Mouse (Mus musculus) spleen, postnatal 10 days (tissue): ENCODE results near the gene S100a16.

Experiments used
- DNase-seq, 2 experiments: peaks; one replicate each; pipeline ENCODE4 v3.0.0; 2021 to 2022; ENCODE audit warnings: low spot score in 2 of 2

Gene S100a16

DNA sequence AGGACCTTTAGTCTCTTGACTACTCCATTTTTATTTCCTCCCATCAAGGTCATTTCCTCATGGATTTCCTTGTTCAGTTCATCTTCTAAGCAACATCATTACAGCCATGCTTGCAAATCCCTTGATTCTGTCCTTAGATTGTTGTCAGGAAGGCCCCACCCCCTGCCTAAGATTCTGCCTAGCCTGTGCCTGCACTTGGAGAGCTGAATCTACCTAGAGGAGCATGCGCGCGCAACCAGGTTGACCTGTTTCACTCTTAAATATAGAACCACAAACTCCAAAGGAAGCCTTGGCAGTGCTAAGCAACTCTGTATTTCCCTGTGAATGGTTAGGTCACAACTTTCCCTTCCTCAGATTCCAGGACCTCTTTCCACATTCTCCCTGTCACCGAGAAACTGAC, 19.3 kb upstream of the S100a16 start:
- no peak for DNase-seq

DNA sequence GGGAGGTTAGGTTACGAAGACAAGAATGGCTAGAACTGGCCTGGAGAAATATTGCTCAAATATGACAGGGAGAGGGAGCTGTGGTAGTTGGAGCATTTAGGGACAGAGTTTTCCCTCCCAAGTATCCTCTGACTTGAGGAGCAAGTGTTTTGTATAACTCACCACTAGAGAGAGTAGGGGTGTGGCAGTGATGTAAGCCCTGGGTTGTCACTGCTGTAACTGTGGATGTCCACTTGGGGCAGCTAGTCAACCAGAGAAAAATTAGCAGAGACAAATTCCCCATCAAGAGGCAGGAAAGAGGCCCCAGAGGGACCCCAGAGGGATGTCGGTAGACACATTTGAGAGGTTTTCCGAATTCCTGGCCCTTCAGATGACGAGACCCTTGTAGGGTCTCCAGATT, 11.6 kb upstream of the S100a16 start:
- DNase-seq: no peak

DNA sequence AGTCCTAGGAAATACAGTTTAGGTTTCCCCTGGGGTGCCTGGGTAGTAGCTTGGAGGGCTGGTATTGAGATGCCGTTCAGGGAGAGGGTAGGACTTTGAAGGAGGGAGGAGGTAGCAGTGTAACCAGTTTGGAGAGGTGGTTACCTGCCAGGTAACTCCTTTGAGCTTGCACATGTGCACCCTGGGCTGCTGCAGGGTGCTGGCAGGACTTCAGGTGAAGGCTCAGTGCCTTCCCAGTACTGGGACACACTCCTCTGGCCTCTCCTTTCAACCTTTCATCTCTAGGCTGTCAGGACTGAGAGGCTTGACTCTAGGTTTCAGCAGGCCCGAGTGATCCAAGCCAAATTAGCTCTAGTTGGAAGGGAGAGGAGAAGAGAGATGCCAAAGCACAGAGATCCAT, 11.0 kb upstream of the S100a16 start:
- DNase-seq: no peak

DNA sequence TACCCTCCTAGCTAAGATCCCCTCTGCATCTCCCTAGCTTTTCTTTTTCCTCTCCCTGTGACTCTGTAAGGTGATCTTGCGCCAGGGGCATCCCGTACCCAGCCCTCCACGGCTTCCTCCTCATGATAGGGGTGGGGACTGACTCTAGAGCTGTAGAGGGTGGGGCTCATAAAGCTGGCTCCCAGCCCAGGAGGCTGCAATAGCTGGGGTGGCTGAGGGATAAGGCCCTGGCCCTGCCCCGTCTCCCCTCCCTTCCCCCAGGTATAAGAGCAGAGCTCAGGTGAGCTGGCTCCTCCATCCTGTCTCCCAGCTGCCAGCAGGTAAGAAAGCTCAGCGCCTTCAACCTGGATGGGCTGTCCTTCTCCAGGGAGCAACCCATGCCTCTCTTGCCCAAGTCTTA, 10.5 kb upstream of the S100a16 start, which contains the start of gene S100a14:
Gene S100a14, plus strand, starts transcription at position 277 of the 400 bp plus-strand sequence.
- no peak for DNase-seq

DNA sequence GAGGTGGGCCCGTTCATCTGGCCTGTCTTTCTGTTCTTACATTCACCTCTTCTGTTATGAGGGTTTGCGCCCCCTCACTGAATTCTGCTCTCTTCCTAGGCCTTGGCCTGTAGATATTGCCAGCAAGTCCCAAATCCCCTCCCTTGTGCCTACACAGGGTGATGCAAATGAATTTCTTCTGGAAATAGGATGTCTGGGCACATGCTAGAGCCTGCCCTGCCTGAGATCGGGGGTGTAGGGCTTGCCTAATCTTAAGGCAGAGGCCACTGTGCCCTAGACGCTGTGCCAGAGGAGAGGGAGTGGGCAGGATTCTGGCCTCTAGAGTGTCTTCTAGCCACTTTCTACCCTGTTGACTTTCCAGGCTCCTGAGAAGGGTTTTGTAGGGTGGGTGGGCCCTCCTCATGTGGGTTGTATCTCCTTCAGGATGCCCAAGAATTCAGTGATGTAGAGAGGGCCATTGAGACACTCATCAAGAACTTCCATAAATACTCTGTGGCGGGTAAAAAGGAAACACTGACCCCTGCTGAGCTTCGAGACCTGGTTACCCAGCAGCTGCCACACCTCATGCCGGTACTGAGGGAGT, 9.7 kb upstream of the S100a16 start:
- no peak for DNase-seq

DNA sequence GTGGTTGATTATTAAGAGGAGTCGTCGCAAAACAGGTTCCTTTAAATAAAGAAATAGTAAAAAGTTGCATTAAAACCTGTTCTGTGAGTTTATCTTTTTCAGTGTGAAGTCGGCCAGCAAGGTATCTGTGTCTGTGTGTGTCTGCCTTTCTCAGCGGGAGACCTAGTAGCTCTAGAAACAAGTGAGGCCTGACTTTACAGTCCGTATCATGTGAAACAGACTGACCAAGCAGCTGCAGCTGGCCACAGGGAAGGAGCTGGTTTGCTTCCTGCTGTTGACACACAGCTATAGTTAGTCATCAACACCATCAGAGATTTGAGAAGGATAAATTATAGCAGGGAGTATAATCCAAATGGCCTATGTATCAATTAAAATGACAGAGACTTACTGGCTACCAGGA, 5.3 kb upstream of the S100a16 start:
- DNase-seq: no peak

DNA sequence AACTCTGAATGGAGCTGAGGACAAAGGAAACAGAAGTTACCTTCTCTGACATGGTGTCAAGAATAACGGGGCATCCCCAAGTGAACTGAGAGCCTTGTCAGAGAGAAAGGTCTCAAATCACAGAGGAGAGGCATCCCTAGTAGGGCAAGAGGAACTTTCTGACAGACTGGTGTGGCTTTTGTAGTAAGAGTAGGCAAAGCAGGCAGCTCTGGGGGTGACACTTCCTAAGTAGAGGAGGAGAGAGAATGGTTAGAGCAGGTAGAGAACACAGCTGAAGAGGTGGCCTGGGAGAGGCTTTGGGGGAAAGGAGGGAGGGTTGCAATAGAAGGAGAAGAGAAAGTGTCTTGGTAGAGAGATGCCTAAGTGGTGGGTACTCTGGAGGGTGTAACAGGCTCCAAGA, 1.6 kb upstream of the S100a16 start:
- DNase-seq: no peak

DNA sequence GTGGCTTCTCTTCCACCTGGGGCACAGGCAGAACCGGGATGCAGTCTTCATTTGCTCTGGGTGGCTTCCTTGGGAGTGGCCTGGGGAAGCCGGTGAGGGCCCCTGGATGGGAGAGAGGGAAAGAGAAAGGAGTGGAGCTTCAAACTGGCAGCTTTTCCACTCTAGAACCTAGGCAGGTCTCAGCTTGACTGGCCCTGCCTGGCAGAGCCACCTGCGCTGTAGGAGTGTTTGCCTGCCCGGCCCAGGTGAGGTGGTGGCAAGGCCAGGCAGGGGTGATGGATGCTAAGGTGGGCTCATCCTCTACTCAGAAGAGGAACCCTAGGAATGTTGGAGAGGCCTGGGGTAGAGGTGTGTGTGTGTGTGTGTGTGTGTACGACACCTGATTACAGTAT, 847 bp downstream of the S100a16 start:
- no peak for DNase-seq

DNA sequence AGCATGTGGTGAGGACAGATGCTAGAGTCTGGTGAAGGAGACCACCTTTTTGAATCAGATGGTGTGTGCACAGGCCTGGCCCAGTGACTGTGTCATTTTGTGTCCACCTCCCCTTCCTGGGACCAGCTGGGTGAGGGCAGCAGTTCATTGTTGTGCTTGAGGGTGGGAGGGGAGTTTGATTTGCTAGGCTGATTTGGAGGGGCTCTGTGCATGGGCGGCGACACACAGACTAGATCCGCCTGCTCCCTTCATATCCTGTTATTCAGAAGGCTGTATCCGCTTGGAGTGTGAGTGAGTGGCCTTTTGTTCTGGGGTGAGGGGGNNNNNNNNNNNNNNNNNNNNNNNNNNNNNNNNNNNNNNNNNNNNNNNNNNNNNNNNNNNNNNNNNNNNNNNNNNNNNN, 3.9 kb downstream of the S100a16 start:
- DNase-seq: no peak

DNA sequence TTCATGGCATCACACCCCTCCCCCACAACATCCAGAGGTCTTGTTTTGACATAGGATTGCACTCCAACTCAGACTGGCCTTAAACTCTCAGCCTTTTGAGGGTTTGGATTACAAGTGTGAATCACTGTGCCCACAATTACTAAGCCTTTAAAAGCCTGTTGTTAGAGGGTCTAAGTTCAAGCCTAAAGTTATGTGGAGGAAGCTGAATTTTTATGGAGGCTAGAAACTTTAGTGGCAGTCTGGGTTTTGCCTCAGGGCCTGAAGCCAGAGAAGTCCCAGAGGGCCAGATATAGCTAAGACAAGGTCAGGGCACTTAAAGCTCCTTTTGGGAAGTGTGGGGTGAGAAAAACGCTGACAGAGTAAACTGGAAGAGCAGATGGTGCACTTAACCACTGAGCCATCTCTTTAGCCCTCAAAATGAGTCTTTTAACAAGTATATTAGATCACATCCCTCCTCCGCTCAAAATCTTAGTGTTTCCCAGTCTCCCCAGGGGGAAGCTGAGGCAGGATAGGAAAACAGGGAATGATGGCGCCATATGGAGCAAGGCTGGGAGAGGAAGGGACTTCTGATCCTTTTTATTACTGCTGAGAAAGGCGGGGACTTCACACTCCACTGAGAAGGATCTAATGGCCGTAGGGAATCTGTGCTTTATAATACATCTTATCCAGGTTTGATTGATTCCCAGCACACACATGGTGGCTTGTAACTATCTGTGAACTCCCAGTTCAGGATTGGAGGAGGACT, 12.8 kb downstream of the S100a16 start:
- no peak for DNase-seq

DNA sequence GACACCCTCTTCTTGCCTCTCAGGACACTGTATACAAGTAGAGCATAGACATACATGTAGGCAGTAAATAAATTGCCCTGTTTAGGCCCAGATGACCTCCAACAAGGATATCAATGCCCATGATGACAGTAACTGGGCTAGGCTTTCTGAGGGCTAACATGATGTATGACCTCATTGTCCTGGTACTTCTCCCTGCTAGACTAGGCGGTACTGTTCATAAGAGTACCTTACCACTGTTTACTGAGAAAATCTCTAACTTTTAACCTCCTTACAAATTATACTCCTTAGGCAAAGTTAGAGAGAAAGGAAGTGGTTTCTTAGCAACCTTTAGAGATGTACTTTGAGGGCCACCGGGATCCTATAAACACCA, 13.4 kb downstream of the S100a16 start:
- no peak for DNase-seq

DNA sequence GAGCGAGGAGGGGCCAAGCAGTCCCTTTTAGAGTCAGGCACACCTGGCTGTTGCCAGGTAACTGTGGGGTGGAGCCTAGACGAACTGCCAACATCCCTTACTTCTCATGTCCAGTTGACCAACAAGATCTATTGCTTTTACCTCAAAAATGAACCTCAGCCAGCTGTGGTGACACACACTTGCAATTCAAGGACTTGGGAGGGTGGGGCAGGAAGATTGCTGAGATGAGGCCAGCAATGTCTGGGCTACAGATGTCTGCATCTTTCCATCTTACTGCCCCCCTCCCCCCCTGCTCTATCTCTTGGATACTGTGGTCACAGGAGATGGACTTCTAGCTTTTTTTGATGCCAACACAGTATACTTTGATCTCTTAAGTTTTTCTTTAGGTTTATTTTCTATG, 15.2 kb downstream of the S100a16 start:
- no peak for DNase-seq

DNA sequence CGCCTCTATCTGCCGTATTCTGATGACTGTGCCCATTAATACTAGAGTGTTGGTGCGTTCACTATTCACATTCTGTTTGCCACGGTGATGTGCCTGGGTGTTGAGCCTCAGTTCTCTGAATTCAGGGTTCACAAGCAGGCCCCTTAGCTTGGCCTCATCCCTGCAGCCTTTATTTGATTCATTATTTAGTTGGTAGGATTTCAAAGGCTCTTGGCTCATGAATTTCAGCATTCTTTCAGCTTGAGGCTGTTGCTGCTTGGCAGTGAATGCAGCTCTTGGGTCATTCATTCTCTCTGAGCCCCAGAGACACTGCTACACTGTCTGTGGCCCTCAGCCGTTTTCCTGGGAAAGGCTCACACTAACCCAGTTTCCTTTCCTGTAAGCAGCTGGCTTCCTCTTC, 18.9 kb downstream of the S100a16 start:
- DNase-seq: no peak

DNA sequence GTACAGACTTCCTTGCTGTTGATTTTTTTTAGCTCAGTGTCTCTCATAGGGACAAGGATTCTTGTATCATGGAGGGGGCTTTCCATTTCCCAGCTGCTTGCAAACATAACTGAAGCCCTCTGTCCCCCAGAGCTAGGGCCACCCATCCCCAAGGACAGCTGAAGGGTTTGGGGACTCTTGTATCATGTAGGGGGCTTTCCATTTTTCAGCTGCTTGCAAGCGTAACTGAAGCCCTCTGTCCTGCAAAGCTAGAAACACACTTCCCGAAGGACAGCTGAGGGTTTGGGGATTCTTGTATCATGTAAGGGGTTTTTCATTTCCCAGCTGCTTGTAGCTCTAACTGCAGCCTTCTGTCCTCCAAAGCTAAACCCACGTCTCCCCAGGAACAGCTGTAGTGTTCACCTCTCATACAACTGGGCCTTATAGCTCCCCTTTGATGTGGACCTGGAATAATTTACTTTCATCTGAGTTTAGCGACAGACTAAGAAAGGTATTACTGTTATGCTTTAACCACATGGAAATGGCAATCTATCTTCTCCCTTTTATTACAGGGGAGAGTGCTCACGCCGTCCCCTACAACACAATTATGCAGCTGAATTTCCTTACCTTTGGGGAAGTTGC, 23.1 kb downstream of the S100a16 start, which contains the start of gene S100a3:
Gene S100a3, plus strand, starts transcription at position 571 of the 621 bp plus-strand sequence.
- DNase-seq: no peak

DNA sequence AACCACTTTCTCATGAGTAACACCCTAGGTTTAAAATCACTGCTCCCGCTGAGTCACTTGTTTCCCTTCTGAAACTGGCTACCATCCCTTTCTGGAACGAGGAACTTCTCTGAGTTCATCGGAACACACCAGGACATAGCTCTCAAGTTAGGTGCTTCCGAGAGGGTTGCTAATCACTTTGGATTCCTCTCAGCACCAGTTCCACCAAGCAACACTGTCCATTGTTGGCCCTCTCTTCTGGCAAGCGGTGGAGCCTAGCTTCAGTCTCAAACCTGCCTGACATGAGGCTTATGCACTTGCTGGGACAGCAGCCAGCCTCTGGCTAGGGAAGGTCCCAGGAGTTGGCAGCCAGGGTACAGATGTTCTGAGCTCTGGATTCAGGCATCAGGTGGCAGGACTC, 37.6 kb downstream of the S100a16 start:
- no peak for DNase-seq

DNA sequence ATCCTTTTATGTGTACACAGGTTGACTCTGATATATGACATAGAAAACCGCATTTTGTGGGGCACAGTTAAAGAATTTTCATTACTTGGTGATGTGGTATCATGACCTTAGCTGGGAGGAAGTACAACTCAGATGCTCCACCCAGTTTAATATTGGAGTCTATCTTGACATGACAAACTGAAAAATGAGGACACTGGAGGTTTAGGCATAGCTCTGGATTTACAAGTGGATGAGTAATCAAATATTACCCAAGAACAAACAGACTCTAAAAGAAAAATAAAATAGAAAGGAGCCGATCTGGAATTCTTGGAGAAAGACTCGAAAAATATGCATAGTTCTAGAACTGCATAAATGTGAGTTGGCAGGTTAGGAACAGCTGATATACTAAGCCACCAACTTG, 38.3 kb downstream of the S100a16 start:
- DNase-seq: no peak

DNA sequence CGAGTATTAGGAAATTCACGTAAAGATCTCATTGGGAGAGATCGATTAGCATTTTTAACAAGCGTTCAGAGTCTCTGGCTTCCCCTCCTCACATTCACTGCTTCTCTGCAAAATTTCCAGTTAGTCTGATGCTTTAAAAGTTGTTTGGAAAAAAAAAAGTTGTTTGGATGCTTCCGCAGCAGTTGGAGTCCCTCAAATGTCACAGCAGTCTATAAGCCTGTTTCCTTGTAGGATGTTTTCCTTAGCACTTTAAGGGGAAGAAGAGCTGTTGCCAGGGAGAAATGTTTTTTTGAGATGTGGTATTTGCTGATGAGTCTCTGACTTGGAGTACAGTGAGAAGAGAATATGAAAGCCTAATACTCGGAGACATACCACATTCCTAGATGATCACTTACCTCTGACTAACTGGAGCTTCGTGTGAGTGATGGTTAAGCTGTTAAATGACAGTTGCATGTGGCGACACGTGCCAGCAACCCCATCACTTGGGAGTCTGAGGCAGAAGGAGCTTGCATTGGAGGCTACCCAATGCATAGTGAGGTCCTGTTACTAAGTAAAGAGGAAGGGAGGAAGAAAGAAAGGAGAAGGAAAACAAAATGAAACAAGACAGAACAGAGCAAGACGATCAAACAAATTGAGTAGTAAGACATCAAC, 39.4 kb downstream of the S100a16 start:
- DNase-seq: no peak

DNA sequence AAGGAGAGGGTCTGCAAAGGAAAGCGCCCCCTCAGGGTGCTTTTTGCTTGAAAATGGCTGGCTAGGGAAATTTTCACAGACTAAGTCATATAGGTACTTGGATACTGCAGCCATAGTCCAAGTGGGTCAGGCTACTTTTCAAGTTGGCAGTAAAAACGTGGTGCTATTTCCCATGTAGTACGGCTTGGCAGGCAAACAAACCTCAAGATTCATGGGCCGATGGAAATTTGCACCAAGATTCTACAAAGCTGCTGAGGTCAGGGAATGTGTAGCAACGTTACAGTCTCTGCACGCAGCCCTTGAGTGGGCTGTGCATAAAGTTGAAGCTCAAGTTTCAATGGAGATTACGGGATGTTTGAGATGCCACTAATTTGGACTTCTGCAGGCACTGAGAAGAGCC, 42.4 kb downstream of the S100a16 start:
- DNase-seq: no peak

DNA sequence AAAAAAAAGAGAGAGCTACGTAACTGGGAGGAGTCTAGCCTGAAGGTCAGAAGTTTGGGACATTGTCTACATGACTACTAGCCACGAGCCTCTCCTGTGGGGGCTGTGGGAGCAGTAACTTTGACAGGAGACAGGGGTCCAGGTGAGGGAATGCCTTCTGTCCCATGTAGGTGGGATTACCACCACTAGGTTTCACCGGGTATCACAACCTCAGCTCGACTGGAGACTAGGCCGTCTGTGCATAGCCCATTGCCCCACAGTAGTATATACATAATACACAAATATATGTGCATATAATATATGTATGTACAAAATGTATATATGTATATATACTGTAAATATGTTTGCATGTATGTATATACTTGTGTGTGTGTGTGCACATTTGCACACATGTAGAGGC, 44.1 kb downstream of the S100a16 start:
- DNase-seq: no peak

DNA sequence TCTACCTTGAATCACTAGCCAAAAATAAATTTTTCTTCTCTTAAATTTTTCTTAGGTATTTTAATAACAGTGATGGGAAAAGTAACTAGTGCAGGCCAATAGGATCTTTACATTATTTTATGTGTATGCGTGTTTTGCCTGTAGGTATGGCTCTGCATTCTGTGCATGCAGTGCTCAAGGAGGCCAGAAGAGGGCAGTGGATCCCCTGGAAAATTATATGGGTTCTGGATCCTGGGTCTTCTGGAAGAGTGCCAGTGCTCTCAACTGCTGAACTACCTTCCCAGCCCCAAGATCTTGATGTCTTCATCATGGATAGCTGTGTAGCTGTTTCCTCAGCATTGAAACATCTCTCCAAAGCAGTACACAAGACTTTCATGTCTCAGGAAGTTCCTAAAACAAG, 45.1 kb downstream of the S100a16 start:
- no peak for DNase-seq

DNA sequence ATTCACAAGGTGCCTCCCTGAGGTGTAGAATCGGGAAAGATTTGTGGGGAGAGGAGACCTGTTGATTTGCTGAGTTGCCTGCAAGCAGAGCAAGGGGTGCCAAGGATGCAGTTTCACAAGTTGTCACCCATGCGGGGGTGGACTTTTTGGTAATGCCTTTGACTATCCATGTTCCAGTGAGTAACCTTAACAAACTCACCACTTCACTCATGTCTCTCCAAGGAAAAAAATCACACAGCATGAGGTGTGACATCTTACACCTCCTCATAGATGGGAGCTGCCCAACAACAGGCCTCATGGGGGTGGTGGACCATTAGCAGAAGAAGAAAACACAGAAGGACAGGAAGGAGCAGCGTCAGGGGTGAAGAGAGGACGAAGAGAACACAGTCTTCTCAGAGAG, 45.5 kb downstream of the S100a16 start:
- DNase-seq: no peak

DNA sequence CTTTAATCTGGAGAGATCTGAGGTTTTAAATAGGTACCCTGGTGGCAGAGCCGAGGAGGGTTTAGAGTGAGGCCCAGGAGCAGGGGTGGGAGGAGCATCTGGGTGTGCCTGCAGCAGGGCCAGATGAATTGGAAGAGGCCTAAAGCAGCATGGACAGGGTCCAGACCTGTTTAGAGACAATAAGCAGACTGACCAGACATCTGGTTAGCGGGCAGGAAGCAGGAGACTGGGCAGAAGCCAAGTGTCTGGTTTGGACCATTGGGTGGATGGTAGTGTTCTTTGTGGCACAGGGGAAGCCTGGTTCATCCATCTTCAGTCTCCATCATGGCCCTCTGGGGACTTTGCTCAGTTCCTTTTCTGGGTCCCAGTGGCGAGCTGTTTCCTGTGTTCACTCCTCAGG, 46.8 kb downstream of the S100a16 start:
- no peak for DNase-seq

DNA sequence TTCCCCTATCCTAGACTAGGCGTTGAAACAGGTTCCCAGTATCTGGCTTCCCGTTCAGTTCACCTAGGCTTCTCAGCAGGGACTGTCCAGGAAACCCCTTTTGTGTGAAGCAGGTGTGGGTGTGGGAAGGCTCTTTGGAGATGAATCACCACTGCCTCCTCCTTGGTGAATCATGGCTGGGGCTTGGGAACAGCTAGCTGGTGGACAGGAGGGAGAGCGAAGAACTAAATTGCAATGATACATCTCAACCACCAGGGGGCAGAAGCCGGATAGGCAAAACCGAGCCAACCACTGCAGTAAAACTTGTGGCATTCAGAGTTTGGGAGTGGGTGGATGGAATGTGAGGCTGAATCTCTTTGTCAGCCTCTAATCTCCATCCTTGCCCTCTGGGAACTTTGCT, 48.5 kb downstream of the S100a16 start:
- peak; percentile 40 to 56 for DNase-seq
